Mouse (Mus musculus) small intestine, adult 2 months (tissue): Measurements from ENCODE around the gene Pi4ka.

Source experiments
- CTCF ChIP-seq: fragments of 200-500 bp; IDR thresholded peaks from 2 replicates; pipeline ENCODE4 v1.5.1; 2012; ENCODE audit warnings: low read depth, mild to moderate bottlenecking, control low read depth, inconsistent platforms, low read length, moderate library complexity, mixed read lengths; ENCODE audit not compliant: insufficient replicate concordance, insufficient read length; ENCODE audit errors: extremely low read depth
- POLR2A ChIP-seq: fragments of 200-500 bp; IDR thresholded peaks from 2 replicates; pipeline ENCODE4 v1.6.1; 2012; ENCODE audit warnings: low read depth, mild to moderate bottlenecking, control low read depth, inconsistent platforms, low read length, moderate library complexity

GRCm38 (mm10) chr16:17277342-17278211, 128.5 kb downstream of the Pi4ka start:
- TF ChIP-seq CTCF (no peak), POLR2A (no peak)
